Mouse (Mus musculus): ENCODE results near the gene Prdm2.

GRCm38 (mm10) chr4:143132433-143132832, 80.4 kb downstream of the Prdm2 start:
- TF ChIP-seq CTCF (IDR thresholded peaks at IDR 0.05; ENCODE audit: extremely low read depth, insufficient read depth, insufficient read length, insufficient replicate concordance): no peak
- no peak for TF ChIP-seq POLR2A (IDR thresholded peaks at IDR 0.05; ENCODE audit: low read depth, low read length)

All from spleen, adult 2 months (tissue).